Mouse (Mus musculus) kidney, adult 9 months (tissue): Measurements from ENCODE around the gene Pou2f2.

Source experiments
- DNase-seq: peaks from one replicate; pipeline ENCODE4 v3.0.0; 2022

Gene Pou2f2

GRCm38 (mm10) chr7:25192110-25192509 is 12.6 kb upstream of the Pou2f2 start:
- no peak for DNase-seq

GRCm38 (mm10) chr7:25190806-25191205 is 11.3 kb upstream of the Pou2f2 start:
- no peak for DNase-seq

- DNase-seq = peak; percentile 84
These were observed 8.4 kb upstream of the Pou2f2 start for GRCm38 (mm10) chr7:25187662-25188650.

- no peak for DNase-seq
These were observed 4.6 kb upstream of the Pou2f2 start for GRCm38 (mm10) chr7:25184091-25184490.

GRCm38 (mm10) chr7:25181814-25182213 is 2.3 kb upstream of the Pou2f2 start:
- DNase-seq = no peak

GRCm38 (mm10) chr7:25181331-25181790 is 1.8 kb upstream of the Pou2f2 start:
- peak; percentile 24 for DNase-seq

- no peak for DNase-seq
These were observed 986 bp upstream of the Pou2f2 start for GRCm38 (mm10) chr7:25180512-25180911.

- peak; percentile 11 for DNase-seq
These were observed 530 bp downstream of the Pou2f2 start for GRCm38 (mm10) chr7:25178787-25179605.

GRCm38 (mm10) chr7:25178317-25178716 is 1.2 kb downstream of the Pou2f2 start:
- DNase-seq = no peak

- DNase-seq = no peak
These were observed 5.2 kb downstream of the Pou2f2 start for GRCm38 (mm10) chr7:25174343-25174742.

- no peak for DNase-seq
These were observed 6.9 kb downstream of the Pou2f2 start for GRCm38 (mm10) chr7:25172669-25173068.

- no peak for DNase-seq
These were observed 8.9 kb downstream of the Pou2f2 start for GRCm38 (mm10) chr7:25170583-25170982.

GRCm38 (mm10) chr7:25166106-25166505 is 13.4 kb downstream of the Pou2f2 start:
- no peak for DNase-seq

GRCm38 (mm10) chr7:25156158-25156648 is 23.3 kb downstream of the Pou2f2 start:
- DNase-seq = no peak

- no peak for DNase-seq
These were observed 23.9 kb downstream of the Pou2f2 start for GRCm38 (mm10) chr7:25155469-25156157.

- DNase-seq = no peak
These were observed 24.9 kb downstream of the Pou2f2 start for GRCm38 (mm10) chr7:25154648-25155047.

- DNase-seq = no peak
These were observed 25.7 kb downstream of the Pou2f2 start for GRCm38 (mm10) chr7:25153841-25154240.

GRCm38 (mm10) chr7:25151916-25152556 is 27.5 kb downstream of the Pou2f2 start:
- DNase-seq = no peak

GRCm38 (mm10) chr7:25151009-25151408 is 28.5 kb downstream of the Pou2f2 start:
- DNase-seq = no peak

GRCm38 (mm10) chr7:25150151-25150663 is 29.3 kb downstream of the Pou2f2 start:
- DNase-seq = no peak

GRCm38 (mm10) chr7:25145896-25146295 is 33.6 kb downstream of the Pou2f2 start:
- DNase-seq = no peak

- DNase-seq = peak; percentile 37
These were observed 37.8 kb downstream of the Pou2f2 start for GRCm38 (mm10) chr7:25141761-25142160.
